Mouse (Mus musculus) retina, embryonic 14.5 days (tissue): ENCODE results near the gene Atg14.
A peak's percentile ranks its signal among the peaks of the same experiment; 100 is the strongest.
"Not testable (repeated sequence)": the region's sequence is repeated elsewhere in the genome, so short reads cannot be mapped to it uniquely, and the experiment has no call there.

ENCODE experiments used
- DNase-seq: peaks from one replicate; pipeline ENCODE4 v3.0.0-alpha.2; 2015; ENCODE audit warnings: low spot score

Atg14 gene

DNA sequence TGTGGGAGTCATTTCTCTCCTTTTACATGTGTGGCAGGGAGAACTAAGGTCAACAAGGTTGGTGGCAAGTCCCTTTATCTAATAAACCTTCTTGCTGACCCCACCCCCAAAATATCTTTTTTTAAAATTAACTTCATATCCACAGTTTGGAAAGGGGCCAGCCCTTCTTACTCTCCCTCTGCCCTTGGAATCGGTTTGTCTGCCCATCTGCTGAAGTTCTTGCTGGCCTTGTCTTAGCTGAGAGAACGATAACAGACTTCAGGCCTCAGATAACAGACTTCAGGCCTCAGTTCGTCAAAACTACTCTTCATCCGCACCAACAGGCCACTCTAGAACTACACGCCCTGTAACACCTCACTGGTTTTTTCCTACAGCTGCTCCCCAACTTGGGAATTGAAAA is 26.2 kb downstream of the Atg14 start:
- no peak for DNase-seq

DNA sequence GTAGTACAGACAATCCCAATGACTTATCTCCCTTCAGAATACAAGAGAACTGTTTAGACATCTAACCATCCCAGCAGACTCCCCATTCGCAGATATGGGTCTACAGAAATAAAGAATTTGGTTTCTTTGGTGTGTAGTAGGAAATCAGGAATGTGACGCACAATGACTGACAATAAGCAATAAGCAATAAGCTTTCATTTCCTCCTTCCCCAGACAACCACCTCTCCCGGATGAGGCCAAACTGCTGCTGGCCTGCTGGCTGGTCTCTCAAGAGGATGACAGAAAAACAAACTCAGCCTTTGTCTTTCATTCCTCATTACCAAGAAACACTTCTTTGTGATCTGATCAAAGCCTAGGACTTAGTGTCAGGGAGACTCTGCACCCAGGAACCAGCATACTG is 28.2 kb downstream of the Atg14 start:
- no peak for DNase-seq

DNA sequence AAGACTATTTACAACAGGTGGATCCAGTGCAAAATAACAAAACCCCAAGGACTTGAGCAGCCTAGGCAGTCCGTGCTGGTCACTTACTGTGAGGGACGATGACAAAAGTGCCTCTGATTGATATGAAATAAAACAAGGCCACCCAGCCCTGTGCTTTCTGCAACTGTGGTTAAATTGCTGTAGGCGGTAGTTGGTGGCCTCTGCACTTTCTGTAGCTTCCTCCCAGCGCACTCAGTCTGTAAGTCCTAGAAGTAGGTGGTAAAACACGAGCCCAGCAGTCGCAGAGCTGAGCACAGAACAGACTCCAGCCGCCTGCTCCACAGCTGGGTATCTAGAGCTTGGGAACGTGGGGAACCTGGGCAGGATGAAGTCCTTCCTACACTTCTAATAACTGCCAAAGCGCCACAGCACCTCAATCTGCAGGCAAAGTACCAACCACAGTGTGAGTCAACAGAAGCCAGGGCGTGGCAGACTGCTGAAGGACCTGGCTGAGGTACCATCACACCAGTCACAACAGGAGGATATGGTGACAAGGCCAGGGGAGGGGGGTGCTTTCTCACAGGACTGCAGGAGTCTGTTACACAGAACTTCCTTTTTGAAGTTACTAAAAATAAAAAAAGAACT is 29.0 kb downstream of the Atg14 start:
- DNase-seq: no peak

GRCm38 (mm10) chr14:47535096-47535495 is 35.4 kb downstream of the Atg14 start:
- DNase-seq: no peak

- DNase-seq: no peak
Measured at GRCm38 (mm10) chr14:47534176-47534525, 36.3 kb downstream of the Atg14 start.

DNA sequence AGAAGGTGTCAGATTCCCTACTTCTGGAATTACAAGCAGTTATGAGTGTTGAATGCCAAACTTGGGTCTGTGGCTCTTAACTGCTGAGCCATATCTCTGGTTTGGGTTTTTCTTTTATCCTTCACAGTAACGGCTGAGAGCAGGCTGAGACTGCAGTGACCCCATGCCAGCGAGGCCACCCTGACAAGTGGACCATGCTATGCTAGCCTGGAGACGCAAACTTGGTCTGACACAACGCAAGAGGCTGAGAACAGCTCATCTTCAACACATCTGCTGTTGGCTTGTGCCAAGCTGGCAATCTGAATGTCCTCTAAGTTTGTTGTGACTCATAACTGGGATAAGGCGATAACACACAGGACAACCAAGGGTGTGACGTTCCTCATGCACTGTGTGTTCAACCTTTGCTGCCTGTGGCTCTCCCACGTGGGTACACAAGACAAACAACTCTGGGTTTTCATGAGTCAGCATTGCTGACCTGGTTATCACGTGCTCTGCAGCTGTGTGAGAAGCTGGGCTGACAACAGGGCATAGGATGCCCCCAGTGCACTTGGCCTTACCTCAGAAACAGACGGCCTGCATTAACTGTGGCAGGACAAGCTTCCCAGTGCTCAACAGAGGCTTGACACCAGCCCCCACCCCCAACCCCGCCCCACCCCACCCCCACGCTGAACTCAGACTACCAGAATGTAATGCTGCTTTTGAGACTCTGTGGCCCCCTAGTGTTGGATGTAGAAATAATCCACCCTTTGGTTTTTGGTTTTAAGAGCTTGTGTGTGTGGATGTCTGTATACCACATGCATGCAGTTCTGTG is 36.9 kb downstream of the Atg14 start:
- DNase-seq: peak; percentile 77

DNA sequence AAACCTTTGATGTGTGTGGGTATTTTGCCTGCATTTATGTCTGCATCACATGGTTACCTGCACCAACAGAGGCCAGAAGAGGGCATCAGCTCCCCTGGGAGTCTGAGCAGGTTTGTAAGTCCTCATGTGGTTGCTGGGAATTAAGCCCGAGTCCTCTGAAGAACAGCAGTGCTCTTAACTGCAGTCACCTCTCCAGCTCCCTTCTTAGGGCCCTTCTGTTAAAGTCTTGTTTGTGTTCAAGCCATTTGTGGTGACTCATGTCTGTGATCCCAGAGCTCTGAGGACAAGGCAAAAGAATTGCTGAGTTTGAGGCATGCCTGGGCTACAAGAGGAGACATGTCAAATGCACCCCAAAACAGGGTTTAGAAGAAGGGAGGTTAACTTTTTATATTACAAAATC is 38.0 kb downstream of the Atg14 start:
- DNase-seq: no peak

DNA sequence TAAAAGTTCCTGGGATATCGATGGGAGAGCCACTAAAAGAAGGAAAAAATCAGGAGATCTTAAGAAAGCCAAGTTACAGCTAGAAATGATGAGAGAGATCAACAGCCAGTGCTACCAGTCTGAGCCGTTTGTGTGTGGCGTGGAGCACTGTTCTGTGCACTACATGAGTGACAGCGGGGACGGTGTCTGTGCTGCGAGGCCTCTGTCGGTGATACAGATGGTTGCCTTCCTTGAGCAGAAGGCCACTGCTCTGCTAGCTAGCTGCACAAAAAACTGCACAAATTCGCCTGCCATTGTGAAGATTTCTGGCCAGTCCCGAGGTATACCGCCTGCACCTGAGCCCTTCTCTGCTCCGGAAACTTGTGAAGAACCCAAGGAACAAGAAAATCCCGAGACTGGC is 40.9 kb downstream of the Atg14 start:
- DNase-seq: not testable (repeated sequence)

- DNase-seq: peak; percentile 77
Measured at GRCm38 (mm10) chr14:47529019-47529418, 41.4 kb downstream of the Atg14 start.

DNA sequence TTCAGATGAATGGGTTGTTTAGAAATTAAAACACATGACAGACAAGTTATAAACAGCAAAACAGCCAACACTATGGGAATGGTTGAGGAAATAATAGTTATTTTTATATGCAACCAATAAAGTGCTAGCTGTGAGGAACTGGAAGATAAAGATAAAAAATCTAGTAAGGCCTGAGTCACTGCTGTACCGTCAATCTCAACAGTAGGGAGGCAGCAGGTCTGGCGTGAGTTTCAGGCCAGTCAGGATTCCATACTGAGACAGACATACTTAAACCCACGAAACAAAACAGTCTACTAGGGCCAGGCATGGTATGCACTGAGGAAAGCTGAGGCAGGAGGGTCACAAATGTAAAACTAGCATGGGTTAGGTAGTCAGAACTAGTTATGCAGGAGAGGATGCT is 42.2 kb downstream of the Atg14 start:
- DNase-seq: no peak

GRCm38 (mm10) chr14:47527833-47528232 is 42.6 kb downstream of the Atg14 start:
- DNase-seq: no peak

DNA sequence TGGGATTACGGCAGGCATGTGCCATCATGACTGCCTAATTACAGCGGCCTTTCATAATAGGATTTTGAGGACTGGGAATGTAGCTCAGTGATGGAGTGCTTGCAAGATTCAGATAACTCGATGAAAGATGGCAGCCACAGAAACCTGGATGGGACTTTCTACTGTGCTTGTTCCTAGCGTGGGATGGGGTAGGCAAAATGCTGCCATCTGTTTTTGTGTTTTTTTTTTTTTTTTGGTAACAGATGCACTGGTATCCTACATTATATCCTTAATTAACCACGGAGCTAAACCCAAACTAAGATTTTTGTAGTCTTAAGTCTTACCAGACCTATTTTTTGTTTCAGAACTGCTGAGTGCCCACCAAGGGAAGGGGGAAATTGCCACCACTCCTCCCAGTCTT is 44.6 kb downstream of the Atg14 start:
- no peak for DNase-seq

GRCm38 (mm10) chr14:47525374-47525773 is 45.1 kb downstream of the Atg14 start:
- no peak for DNase-seq

- DNase-seq: no peak
Measured at GRCm38 (mm10) chr14:47522301-47522700, 48.1 kb downstream of the Atg14 start.

GRCm38 (mm10) chr14:47521609-47522008 is 48.8 kb downstream of the Atg14 start:
- no peak for DNase-seq

DNA sequence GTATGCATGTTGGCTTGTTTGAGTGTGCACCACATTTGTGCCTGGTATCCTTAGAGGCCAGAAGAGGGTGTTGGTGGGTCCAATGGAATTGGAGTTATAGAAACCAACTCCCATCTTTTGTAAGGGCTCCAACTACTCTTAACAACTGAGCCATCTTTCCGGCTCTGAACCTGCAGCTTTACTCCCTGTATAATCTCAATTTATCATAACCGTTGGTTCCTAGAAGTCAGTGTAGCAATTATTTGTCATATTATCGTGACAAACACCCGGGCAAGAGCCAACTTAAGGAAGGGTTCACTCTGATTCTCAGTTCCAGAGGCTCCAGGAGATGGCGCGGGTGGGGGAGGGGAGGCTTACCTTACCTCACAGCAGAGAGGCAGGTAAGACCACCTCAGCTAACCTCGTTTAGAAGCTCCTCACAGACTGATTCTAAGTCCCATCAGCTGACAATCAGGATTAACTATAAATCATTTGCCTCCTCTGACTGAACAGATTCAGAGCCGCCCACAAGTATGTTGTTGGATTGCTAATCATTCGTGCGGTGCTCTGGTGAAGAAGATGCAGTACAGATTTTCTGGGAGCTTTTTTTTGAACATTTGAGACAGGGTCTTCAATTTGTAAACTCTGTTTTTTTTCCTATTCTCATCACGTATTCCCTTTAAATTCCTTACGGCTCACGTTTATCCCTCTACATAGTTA is 49.5 kb downstream of the Atg14 start:
- DNase-seq: no peak

DNA sequence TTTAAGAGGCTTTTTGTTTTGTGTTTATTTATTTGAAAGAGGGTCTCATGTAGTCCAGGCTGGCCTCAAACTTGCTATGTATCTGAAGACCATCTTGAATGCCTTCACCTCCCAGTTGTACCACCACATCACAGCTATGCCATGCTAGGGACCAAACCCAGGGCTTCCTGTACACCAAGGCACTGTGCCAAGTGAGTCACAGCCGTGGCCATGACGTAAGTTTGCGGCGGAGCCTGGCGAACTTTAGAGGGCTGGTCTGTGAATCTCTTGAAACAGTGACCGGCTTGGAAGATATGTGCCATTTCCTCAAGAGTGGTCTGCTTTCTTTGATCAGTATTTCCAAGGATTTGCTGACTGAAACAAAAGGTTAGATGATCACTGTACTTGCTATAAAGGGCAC is 51.8 kb downstream of the Atg14 start:
- no peak for DNase-seq

- no peak for DNase-seq
Measured at GRCm38 (mm10) chr14:47516755-47517154, 53.7 kb downstream of the Atg14 start.

GRCm38 (mm10) chr14:47515636-47516035 is 54.8 kb downstream of the Atg14 start:
- no peak for DNase-seq

DNA sequence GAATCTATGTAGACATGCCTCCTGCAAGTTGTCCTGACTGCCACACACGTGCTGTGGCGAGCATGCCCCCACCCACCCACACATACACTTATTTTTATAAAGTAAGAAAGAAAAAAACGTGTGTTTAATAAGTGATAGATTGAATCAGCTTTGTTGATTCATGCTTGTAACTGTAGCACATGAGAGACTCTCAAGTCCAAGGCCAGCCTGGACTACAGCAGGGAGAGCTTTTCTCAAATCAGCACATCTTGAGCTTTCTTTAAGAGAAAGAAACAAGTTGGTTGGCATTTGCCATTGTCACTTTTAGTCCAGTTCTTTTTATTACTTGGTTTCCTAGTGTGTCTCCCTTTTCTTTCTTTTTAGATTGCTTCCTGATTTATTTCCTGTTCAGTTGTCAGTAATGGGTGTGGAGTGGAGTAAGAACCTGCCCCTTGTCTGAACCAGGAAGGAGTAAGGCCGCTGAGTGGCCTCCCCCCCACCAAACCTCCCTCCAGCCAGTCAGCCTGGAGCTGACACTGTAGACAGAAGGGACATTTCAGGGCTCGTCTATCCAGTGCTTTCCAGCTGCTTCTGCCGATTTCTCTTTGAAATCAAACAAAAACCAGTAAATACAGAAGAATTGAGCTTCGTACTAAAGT is 55.5 kb downstream of the Atg14 start:
- DNase-seq: no peak

DNA sequence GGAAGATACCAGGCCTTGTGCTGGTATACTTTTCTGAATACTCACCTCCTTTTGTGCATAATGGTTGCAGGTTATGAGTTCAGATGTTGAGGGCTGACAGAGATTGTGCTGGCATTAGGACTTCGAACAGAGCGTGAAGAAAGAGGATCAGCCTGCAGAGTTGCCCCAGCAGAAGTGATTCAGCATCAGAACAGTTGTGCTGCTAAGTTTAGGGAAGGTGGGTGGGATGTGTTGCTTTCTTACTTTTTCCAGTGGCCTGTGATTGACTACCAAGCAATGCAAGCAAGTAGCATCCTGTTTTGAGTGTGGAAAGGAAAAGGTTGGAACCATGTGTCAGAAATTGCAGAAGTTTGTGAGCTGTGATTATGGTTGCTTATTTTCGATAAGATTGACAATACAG is 56.8 kb downstream of the Atg14 start:
- no peak for DNase-seq

- no peak for DNase-seq
Measured at GRCm38 (mm10) chr14:47510244-47510643, 60.2 kb downstream of the Atg14 start.

DNA sequence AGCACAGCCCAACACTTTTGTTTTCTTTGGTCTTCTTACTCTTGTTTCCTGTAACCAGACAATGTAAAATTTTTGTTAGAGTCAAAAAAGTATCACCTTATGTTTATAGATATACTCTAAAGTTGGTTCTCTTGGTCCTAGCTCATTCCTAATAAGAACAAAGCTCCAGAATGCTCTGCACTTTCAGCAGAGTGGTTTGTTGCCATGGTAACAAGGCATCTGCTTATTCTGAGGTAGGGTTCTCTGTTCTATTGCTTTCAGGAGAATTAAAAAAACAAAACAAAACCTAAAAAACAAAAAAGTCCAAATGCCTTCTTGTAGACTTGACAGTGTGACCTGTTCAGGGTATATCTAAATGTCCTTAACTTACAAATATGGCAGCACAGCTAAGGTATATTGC is 62.4 kb downstream of the Atg14 start:
- no peak for DNase-seq
